Mouse (Mus musculus) CH12.LX (cell line): ENCODE measurements at regions not wholly inside any gene's neighbourhood (a gene's known extent, or its start where the extent isn't known, plus 50 kb on each side); places are given as distances from the start of the nearest gene placed in this dataset.

ENCODE experiments used
- CTCF ChIP-seq, 2 experiments: IDR thresholded peaks in 1 of 2; conservative IDR thresholded peaks in 1 of 2; 2 replicates each; pipeline ENCODE4 v1.5.1; 2011 to 2012; ENCODE audit warnings: low read depth in 2 of 2, low read length in 2 of 2, improper control_type of control experiment in 1 of 2, inconsistent platforms in 1 of 2, mild to moderate bottlenecking in 1 of 2, moderate library complexity in 1 of 2
- E2F4 ChIP-seq: IDR thresholded peaks from 2 replicates; pipeline ENCODE4 v1.6.1; 2011; ENCODE audit warnings: low read depth, low read length, improper control_type of control experiment; ENCODE audit not compliant: insufficient replicate concordance
- ELF1 ChIP-seq: IDR thresholded peaks from 2 replicates; pipeline ENCODE4 v1.6.1; 2014; ENCODE audit warnings: low read depth, mild to moderate bottlenecking, inconsistent platforms, low read length, improper control_type of control experiment
- GABPA ChIP-seq: IDR thresholded peaks from 2 replicates; pipeline ENCODE4 v1.6.1; 2012; ENCODE audit warnings: low read depth, low read length, improper control_type of control experiment, inconsistent platforms; ENCODE audit not compliant: insufficient replicate concordance
- HCFC1 ChIP-seq: IDR thresholded peaks from 2 replicates; pipeline ENCODE4 v1.6.1; 2012; ENCODE audit warnings: low read depth, mild to moderate bottlenecking, inconsistent platforms, low read length, improper control_type of control experiment
- MAZ ChIP-seq: IDR thresholded peaks from 2 replicates; pipeline ENCODE4 v1.6.1; 2012; ENCODE audit warnings: low read depth, mild to moderate bottlenecking, inconsistent platforms, low read length, improper control_type of control experiment, moderate library complexity
- POLR2A ChIP-seq: IDR thresholded peaks from 2 replicates; pipeline ENCODE4 v1.6.1; 2011; ENCODE audit warnings: low read depth, mild to moderate bottlenecking, improper control_type of control experiment, low read length
- POLR2AphosphoS2 ChIP-seq: IDR thresholded peaks from 2 replicates; pipeline ENCODE4 v1.6.1; 2011; ENCODE audit warnings: low read depth, low read length, improper control_type of control experiment
- TBP ChIP-seq: conservative IDR thresholded peaks from 2 replicates; pipeline ENCODE4 v1.6.1; 2011; ENCODE audit warnings: low read depth, low read length, improper control_type of control experiment
- TCF12 ChIP-seq: IDR thresholded peaks from 2 replicates; pipeline ENCODE4 v1.6.1; 2014; ENCODE audit warnings: low read depth, mild to moderate bottlenecking, inconsistent platforms, low read length, improper control_type of control experiment
- UBTF ChIP-seq: IDR thresholded peaks from 2 replicates; pipeline ENCODE4 v1.6.1; 2012; ENCODE audit warnings: low read depth, mild to moderate bottlenecking, inconsistent platforms, low read length, improper control_type of control experiment, moderate library complexity

DNA sequence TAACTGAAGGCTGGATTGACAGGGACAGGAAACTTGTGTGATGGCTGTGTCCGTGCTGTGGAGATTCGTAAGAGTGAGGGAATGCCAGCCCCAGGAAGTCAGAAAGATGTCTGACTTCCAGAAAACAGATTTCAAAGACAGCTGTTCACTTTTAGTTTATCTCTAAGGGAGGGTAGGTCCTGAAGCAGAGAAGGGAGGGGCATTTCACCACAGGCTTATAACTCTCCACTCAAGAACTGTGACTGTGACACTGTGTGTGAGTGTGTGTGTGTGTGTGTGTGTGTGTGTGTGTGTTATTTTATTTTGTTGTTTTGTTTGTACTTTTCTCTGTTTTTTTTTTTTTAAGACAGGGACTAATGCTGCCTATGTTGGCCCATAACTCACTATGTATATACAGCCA is 109.1 kb upstream of the Sox5 start:
- TF ChIP-seq TBP (no peak), POLR2A (no peak), POLR2AphosphoS2 (no peak), ELF1 (no peak), HCFC1 (no peak), TCF12 (no peak), CTCF (conservative IDR thresholded peaks at IDR 0.05 in 1 of 2, IDR thresholded peaks at IDR 0.05 in 1 of 2; ENCODE audit: low read depth in 2 of 2, low read length in 2 of 2) (no peak), MAZ (no peak), GABPA (no peak), UBTF (no peak), E2F4 (no peak)
